Mouse (Mus musculus): ENCODE results near the gene Rnf6. TPM values are rescaled to one million over a fixed set of nuclear protein-coding genes. Genes with fewer than 3 reads are reported as not detected.

Rnf6 gene
- total RNA-seq, 2 experiments from 2014 or later, result 35.6 to 38.1 TPM

DNA sequence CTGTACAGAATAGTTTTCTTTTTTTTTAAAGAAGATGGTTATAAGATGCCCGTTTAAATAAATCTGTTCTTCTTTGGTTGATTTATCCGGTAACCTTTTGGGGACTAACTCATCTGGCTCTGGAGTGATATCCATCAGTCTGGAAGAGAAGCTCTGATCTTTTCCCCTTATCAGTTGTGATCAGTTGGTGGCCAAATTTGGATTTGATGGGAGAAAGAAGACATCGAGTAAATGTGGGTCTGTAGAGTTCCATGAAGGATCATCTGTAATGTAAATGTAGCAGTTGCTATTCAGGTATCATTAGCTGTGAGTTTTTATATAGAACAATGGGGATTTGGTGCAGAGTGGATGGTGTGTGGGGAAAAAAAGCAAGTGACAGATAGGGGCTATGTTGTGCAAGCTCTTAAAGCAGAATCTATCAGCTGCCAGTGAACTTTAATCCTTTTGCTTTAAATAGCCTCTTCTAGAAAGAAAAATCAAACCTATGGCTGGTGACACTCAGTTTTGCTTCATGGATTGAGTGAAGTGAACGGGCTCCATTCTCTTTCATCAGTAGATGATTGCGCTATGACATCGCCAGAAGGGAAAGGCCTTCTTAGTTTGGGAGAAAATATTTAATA, 10.8 kb upstream of the Rnf6 start:
- no peak for DNase-seq
- intact Hi-C loops (cut with DNase I; ENCODE audit: low total_unique reads), result loop anchor here (10.0 kb wide), 1 partner anchor 53 kb away; no protein-coding TSS in a partner anchor

DNA sequence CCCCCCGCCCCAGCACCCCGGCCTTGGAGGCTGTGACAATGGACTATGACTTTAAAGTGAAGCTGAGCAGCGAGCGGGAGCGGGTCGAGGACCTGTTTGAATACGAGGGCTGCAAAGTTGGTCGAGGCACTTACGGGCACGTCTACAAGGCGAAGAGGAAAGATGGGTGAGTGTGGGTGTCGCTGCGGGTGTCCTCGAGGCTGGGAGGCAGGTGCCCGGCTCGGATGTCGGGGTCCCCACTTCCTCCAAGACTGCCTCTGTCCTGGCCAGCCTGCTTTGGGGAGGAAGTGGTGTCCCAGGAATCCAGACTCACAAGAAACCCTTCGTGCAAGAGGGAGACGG, 10.3 kb upstream of the Rnf6 start:
- DNase-seq, result peak; percentile 20
- intact Hi-C loops (cut with DNase I; ENCODE audit: low total_unique reads), result loop anchor here (10.0 kb wide), 1 partner anchor 53 kb away; no protein-coding TSS in a partner anchor

DNA sequence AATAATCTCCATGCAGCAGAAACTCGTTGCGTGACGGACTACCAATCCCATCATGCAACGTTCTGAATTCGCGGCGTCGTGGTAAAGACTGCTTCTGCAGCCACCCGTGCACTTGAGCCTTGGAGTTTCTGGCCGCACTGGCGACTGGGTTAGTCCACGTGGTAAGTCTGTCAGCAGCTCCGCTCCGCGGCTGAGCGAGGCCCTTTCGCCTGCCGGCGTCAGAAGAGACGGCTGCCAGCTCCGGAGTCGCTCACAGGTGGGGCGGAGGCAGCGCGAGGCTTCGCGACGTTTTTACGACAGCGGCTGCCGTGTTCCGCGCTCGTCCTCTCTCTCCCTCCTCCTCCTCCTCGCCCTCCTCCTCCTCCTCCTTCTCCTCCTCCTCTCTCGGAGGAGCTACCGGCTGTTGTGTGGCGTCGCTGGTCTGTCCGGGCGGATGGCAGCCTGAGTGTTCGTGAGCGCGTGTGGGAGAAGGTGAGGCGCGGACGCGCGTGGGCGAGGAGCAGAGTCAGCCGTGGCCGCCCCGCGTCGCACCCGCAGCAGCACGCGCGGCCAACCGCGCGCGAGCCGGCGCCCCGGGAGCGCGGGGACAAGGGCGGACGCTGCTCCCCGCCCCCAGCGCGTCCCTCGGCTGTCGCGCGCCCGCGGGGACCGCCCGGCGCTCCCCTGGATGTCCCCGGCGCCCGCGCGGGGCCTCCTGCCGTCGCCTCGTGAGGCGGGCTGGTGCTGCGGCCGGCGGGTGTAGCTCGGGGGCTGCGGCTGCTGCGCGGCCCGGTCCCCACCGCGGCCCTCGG, 9.7 kb upstream of the Rnf6 start, which contains the start of gene Cdk8:
TSS of gene Cdk8 (plus strand) at position 367 of the 791 bp plus-strand sequence.
- intact Hi-C loops (cut with DNase I; ENCODE audit: low total_unique reads), result loop anchor here (10.0 kb wide), 1 partner anchor 54 kb away; no protein-coding TSS in a partner anchor
- peak; percentile 93 for DNase-seq

DNA sequence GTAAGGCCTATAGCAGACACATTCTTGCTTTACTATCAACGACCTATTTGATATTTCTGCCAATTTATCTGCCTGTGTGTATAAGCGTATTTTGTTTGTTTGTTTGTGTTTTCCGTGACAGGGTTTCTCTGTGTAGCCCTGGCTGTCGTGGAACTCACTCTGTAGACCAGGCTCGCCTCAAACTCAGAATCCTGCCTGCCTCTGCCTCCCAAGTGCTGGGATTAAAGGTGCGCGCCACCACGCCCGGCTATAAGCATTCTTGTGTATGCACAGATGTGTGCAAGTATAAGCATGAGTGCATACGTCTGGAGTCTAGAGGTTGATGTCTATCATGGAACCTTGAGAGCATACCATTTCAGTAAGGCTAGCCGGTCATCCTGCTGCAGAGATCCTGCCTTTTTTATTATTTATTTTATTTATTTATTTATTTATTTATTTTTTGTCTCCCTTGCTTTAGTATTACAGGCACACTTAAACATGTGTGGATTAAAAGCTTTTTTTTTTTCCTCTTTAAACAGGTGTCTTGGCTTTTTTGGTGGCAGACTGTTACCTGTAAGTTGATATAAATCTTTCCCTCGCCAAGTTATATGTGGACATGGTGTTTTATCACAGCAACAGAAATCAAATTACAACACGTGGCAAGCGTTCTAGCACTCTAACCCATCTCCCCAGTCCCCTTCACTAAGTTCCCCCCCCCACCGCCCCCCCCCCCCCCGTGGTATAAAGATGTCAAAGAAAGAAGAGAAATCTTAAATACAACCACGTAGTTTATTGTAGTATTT, 8.7 kb upstream of the Rnf6 start:
- intact Hi-C loops (cut with DNase I; ENCODE audit: low total_unique reads), result loop anchor here (10.0 kb wide), 1 partner anchor 55 kb away; no protein-coding TSS in a partner anchor
- no peak for DNase-seq

DNA sequence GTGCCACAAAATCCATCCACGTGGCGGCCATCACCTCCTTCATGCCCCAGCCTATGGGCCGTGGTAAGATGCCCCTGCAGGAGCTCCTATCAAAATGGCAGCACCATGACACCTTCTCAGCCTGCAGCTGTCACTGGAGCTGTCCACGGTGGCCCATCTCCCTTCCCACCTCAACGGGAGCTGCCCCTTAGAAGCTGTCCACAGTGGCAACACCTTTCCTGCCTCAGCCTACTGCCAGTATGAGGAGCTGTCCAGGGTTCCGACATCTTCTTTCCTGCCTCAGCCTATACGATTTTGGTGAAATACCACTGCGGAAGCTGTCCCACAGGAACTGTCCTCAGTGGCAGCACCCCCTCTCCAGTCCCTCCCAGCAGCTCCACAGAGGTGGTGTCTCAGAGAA, 6.1 kb upstream of the Rnf6 start:
- DNase-seq, result no peak

DNA sequence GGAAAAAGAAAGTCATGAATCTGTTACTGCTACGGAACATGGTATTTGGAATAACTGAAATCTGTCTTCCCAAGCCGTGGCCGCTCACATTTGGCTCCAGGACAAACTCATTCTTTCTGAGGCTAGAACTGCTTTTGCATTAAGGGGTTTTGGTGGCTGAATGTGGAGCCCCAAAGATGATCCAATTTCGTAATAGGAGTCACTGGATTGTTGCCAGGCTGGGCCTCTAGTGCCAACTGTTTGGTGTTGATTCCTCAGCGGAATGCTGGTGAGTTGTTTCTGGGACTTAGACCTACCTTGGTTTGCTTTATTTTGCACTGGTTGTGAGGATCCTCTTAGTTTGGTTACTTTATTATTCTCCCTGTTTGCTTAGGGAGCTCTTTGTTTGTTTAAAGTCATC, 2.4 kb upstream of the Rnf6 start:
- intact Hi-C loops (cut with DNase I; ENCODE audit: low total_unique reads), result no loop called here

More for the DNA sequence above, 6.1 kb upstream of the Rnf6 start:
- intact Hi-C loops (cut with DNase I; ENCODE audit: low total_unique reads), result no loop called here

DNA sequence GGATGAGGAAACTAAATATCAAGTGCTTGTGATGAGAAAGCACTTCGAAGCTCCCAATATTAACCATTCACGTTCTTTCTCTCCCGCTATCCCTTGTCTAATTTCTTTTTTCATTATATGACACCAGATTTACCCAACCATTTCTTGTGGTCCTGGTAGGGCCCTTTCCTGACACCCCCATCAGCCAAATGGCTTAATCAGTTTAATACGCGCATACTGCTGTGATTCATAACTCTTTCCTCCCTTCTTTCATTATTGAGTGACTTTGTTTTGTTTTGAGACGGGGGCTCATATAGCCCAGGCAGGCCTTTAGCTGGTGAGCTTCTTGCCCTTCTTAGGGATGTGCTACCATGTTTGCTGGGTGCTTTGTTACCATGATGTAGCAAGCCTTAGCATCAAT, 367 bp upstream of the Rnf6 start:
- DNase-seq, result no peak
- intact Hi-C loops (cut with DNase I; ENCODE audit: low total_unique reads), result no loop called here

More for the DNA sequence above, 2.4 kb upstream of the Rnf6 start:
- peak; percentile 30 for DNase-seq

DNA sequence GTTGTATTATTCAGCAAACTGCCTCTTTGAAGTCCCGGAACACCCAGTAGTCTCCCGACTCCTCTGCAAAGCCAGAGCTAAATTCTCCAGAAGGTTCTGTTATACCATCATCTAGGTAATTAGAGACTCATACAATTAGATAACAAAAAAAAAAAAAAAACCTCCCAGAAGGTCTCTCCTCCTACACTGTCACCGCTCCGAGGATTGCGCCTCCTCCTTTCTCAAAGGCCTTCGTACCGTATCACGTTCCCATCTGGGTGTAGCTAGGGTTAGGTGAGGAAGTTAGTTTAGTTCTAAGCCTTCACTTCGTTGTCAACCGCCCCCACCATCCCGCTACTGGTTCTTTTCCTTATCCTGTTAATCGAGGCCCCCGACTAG, 865 bp downstream of the Rnf6 start:
- DNase-seq, result no peak
- intact Hi-C loops (cut with DNase I; ENCODE audit: low total_unique reads), result no loop called here

DNA sequence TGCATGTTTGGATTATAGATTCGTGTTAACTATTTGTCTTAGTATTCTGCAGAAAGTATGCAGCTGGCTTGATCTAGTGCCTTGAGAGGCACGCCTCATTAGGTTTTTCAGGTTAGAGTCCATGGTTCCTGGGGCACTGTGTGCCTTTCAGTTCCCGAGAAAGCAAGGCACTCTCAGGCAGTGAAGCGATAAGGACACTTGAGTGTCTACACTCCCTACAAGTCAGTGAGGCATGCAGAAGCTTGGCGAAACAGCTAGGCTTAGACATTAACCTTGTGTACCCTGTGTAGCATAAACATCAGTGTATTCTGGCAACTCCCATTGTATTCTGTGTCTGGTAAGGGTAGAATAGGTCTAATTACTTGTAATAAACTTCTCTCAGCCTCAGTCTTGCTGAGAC, 15.8 kb downstream of the Rnf6 start:
- no peak for DNase-seq
- intact Hi-C loops (cut with DNase I; ENCODE audit: low total_unique reads), result no loop called here

DNA sequence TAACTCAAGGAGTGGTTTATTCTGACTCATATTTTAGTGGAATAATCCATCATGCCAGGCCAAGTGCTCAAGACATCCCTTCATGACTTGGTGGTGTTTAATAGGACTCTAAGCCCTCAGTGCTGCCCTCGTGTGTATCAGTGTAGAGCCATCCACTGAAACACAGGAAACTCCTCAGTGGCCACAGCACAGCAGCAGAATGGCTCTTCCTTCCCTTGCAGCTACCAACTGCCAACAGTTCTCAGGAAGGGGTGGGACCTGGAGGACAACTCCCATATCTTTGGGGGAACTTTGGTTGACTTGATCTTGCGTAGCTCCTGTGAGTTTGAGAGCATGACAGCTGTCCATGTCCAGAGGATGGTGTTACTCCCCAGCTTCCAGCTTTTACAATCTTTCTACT, 17.4 kb downstream of the Rnf6 start:
- no peak for DNase-seq
- intact Hi-C loops (cut with DNase I; ENCODE audit: low total_unique reads), result no loop called here

DNA sequence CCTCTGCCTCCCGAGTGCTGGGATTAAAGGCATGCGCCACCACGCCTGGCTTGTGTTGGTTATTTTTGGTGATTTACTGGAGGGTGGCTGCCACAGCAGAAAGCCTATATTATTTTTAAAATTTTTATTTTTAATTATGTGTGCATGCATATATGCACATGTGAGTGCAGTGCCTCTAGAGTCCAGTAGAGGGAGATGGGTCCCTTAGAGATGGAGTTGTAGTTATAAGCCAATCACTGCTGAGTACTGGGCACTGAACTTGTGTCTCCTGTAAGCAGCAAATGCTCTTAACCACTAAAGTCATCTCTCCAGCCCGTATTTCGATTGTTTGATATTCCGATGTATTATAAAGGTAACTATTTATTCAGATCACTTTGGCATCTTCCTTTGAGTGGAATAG, 20.8 kb downstream of the Rnf6 start:
- DNase-seq, result no peak
- intact Hi-C loops (cut with DNase I; ENCODE audit: low total_unique reads), result no loop called here

DNA sequence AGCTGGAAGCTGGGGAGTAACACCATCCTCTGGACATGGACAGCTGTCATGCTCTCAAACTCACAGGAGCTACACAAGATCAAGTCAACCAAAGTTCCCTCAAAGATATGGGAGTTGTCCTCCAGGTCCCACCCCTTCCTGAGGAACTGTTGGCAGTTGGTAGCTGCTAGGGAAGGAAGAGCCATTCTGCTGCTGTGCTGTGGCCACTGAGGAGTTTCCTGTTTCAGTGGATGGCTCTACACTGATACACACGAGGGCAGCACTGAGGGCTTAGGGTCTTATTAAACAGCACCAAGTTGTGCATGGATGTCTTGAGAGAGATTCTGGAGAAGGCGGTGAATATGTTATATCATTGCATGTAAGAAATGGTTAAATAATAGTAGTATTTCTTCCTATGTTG, 21.8 kb downstream of the Rnf6 start:
- DNase-seq, result no peak
- intact Hi-C loops (cut with DNase I; ENCODE audit: low total_unique reads), result no loop called here

DNA sequence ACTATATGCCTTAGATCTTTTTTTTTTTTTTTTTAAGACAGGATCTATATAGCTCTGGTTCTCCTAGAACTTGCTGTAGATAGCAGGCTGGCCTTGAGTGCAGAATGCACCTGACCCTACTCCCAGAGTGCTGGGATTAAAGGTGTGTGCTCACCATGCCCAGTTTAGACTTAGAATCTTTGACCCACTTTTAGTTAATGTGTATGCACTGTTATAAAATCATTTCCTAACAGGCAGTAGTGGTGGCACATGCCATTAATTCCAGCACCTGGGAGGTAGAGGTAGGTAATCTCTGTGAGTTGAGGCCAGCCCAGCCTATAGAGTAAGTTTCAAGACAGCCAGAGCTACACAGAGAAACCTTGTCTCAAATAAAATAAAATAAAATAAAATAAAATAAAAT, 22.3 kb downstream of the Rnf6 start:
- DNase-seq, result no peak
- intact Hi-C loops (cut with DNase I; ENCODE audit: low total_unique reads), result no loop called here

DNA sequence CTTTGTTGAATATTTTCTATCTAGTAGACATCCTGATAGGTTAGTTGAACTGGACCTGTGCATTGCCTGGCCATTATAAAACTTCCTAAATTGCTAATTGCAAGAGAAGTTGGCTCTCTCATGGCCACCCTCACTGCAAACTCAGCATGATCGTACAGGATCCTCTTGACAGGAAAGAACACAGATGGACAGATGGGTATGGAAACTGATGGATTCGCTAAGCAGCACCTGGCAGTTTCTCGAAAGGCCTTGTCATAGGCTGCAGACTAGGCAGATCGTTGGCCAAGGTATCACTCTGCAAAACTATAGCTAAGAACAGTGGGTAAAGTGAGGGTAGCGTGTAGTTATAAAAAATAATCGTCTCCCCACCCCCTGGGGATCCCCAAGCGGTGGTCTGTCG, 28.0 kb downstream of the Rnf6 start:
- DNase-seq, result no peak
- intact Hi-C loops (cut with DNase I; ENCODE audit: low total_unique reads), result no loop called here

DNA sequence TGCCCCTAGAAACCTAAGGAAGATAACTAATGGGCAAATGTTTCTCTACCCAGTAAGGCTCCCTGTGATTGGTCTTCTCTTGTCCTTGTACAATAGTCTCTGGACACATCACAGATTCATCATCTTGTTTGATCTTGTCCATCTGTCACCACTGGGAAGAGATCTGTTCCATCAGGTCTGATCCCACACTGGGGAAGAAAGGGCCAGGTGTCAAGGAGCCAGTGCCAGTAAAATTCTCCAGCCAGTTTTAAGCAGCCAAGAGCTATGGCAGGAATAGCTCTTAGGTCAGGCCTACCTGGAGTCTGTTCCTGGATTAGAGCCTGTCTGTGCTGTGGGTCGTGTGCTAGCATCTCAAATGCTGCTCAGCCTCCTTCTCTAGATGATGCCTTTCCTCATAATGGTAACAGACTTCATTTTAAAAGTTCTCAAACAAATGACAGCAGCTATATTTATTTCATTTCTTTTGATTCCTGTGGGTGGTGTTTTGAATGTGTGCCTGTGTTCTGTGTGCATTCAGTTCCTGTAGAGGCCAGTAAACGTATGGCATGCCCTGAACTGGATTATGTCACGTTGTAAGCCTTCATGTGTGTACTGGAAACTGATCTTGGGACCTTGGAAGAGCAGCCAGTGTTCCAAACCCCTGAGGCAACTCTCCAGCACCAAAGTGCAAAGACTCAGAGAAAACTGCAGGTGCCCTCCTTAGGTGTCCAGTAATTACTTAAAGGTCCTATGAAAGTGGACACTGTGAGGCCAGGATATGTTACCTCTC, 30.7 kb downstream of the Rnf6 start:
- intact Hi-C loops (cut with DNase I; ENCODE audit: low total_unique reads), result no loop called here
- DNase-seq, result no peak

DNA sequence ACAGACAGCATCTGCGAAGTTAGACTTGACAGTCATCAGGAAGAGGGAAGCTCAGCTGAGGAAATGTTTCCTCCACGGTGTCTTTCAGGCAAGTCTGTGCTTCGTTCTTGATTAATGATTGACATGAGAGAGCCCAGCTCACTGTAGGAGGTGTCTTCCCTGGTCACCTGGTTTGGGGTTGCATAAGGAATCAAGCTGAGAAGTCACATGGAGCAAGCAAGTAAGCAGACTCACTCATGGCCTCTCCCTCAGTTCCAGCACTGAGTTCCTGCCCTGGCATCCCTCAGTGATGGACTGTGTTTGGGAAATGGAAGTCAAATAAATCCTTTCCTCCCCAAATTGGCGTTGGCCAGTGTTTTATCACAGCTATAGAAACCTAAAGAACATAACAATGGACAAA, 31.3 kb downstream of the Rnf6 start:
- no peak for DNase-seq
- intact Hi-C loops (cut with DNase I; ENCODE audit: low total_unique reads), result no loop called here

DNA sequence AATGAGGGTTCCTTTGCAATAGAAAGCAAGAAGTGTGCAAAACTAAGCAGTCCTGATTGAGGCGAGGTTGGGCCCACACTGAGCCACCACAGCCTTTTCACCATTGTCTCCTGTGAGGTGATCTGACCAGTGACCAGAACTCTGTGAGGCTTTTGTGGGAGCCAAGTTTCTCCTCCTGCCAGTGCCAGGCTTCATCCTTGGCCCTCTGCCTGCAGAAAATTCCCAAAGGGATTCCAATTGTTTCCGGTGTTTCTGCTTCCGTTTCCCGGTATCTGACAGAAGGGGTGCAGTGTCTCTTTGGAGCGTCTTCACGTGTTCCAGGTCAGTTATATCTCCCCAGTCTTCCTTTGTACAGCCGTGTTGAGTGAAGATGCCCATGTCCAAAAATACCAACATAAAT, 32.6 kb downstream of the Rnf6 start:
- intact Hi-C loops (cut with DNase I; ENCODE audit: low total_unique reads), result loop anchor here (5.0 kb wide), 1 partner anchor 109 kb away; no protein-coding TSS in a partner anchor
- no peak for DNase-seq

DNA sequence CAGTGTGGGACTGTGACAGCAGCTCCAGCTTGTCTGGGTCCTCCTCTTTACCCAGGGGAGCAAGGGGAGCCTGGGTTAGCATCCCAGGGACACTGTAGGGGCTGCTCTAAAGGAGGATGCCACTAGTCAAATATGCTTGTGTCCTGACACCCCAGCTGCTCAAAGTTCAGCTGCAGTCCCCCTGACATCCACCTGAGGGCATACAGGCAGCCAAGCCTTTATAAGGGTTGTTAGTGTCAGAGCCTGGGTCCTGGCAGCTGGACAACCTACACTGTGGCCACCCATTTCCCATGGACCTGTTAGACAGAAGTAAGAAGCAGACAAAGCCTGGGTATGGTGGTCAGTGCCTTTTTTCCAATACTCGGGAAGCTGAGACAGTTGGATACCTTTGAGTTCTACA, 33.2 kb downstream of the Rnf6 start:
- intact Hi-C loops (cut with DNase I; ENCODE audit: low total_unique reads), result loop anchor here (5.0 kb wide), 1 partner anchor 109 kb away; no protein-coding TSS in a partner anchor
- no peak for DNase-seq

DNA sequence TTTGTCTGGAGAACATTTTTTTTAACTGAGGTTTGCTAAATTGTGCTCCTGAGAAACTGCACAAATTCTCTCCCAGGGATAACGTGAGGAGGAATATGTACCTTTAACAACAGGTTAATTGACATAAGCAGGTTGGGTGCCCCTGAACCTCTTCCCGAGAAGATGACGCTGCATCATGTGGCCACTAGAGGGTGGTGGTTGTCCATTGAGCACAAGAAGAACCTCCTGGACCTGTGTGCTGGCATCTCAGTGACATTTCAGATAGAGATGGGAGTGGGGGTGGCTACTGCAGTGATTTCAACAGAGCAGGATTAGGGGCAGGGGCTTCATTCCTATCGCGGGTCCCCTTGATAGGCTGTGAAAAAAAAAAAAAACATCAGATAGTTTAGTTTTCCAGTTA, 33.9 kb downstream of the Rnf6 start:
- peak; percentile 53 for DNase-seq
- intact Hi-C loops (cut with DNase I; ENCODE audit: low total_unique reads), result loop anchor here (5.0 kb wide), 1 partner anchor 110 kb away; no protein-coding TSS in a partner anchor

Measured in gastrocnemius, postnatal 14 days (tissue).